20 mouse cellular contexts compared by ENCODE assay signal in genomic region chr2:135890083-135890482, GRCm38 (mm10).
DNase-seq lines count a peak whose midpoint lies in the region; ATAC-seq and TF ChIP-seq lines count a peak whose summit lies in the region.
"Had no signal": no experiment of that assay in that cellular context is flagged by ENCODE, and none has a peak within 500 bp of the region (broad histone marks: within the 10 kb centered on the region; RNA-seq: fewer than 3 reads in every experiment).

No protein-coding gene starts in this region.

- ATAC-seq in kidney, postnatal 0 days (replicated peaks; ENCODE audit: low FRiP score, low read depth) = no peak
- ATAC-seq in kidney, embryonic 16.5 days (ENCODE audit: low FRiP score, low TSS enrichment) = no peak
- ATAC-seq in stomach, postnatal 0 days (ENCODE audit: low FRiP score, low TSS enrichment) = no peak
- ATAC-seq: forebrain, embryonic 16.5 days had no signal

- TF ChIP-seq CTCF in kidney, postnatal 0 days (IDR thresholded peaks at IDR 0.05; ENCODE audit: low read depth) = peak; percentile 46; the same call in 1 of the 2 replicates
- TF ChIP-seq CTCF in testis, adult 2 months (IDR thresholded peaks at IDR 0.05; ENCODE audit: control insufficient read depth, insufficient read depth, insufficient replicate concordance, low read depth, low read length) = peak; percentile 42; the same call in 1 of the 2 replicates
- TF ChIP-seq CTCF in brain, embryonic 14.5 days (IDR thresholded peaks at IDR 0.05; ENCODE audit: borderline replicate concordance, extremely low read depth, insufficient read depth, insufficient read length) = 0 out of 2 replicates have a peak, but pooled peaks have one; percentile 9
- peak; percentile 50 for TF ChIP-seq CTCF in stomach, postnatal 0 days (IDR thresholded peaks at IDR 0.05; ENCODE audit: low read depth)

- H3K9ac ChIP-seq in kidney, postnatal 0 days (ENCODE audit: low read depth, low read length) = no peak overlapping the region
- H3K9ac ChIP-seq in kidney, embryonic 16.5 days (replicated peaks; ENCODE audit: low read length) = no peak overlapping the region
- no peak overlapping the region for H3K9ac ChIP-seq in stomach, postnatal 0 days (ENCODE audit: low read length)
- H3K9ac ChIP-seq: hindbrain, embryonic 12.5 days; kidney, embryonic 15.5 days; lung, embryonic 15.5 days; neural tube, embryonic 13.5 days; stomach, embryonic 15.5 days had no signal

- no peak overlapping the region for H3K27ac ChIP-seq in kidney, postnatal 0 days
- no peak overlapping the region for H3K27ac ChIP-seq in kidney, embryonic 16.5 days (ENCODE audit: low read length)
- H3K27ac ChIP-seq in testis, adult 2 months (ENCODE audit: control insufficient read depth, insufficient read depth, low read depth, low read length) = no peak overlapping the region
- no peak overlapping the region for H3K27ac ChIP-seq in stomach, postnatal 0 days (replicated peaks)
- H3K27ac ChIP-seq: hindbrain, embryonic 12.5 days; kidney, embryonic 15.5 days; limb, embryonic 10.5 days; lung, embryonic 15.5 days; neural tube, embryonic 13.5 days; stomach, embryonic 15.5 days had no signal

- H3K36me3 ChIP-seq in kidney, postnatal 0 days (ENCODE audit: insufficient read depth, low read length) = no peaks in the 10 kb centered on the region
- H3K36me3 ChIP-seq in kidney, embryonic 16.5 days (ENCODE audit: insufficient read depth, low read length) = no peaks in the 10 kb centered on the region
- no peaks in the 10 kb centered on the region for H3K36me3 ChIP-seq in testis, adult 2 months (ENCODE audit: control insufficient read depth, insufficient read depth, low read length)
- H3K36me3 ChIP-seq in stomach, postnatal 0 days (ENCODE audit: control insufficient read depth, insufficient read depth, low read length) = no peaks in the 10 kb centered on the region
- H3K36me3 ChIP-seq: G1E; hindbrain, embryonic 12.5 days; kidney, embryonic 15.5 days; limb, embryonic 10.5 days; lung, embryonic 15.5 days; neural tube, embryonic 13.5 days; stomach, embryonic 15.5 days had no signal

- no peak for TF ChIP-seq POLR2A in testis, adult 2 months (IDR thresholded peaks at IDR 0.05; ENCODE audit: control insufficient read depth, low read depth, low read length)
- no peak for TF ChIP-seq POLR2A in brain, embryonic 14.5 days (IDR thresholded peaks at IDR 0.05; ENCODE audit: borderline replicate concordance, extremely low read depth, insufficient read depth, insufficient read length, poor library complexity, severe bottlenecking)

- DNase-seq in kidney, postnatal 0 days (ENCODE audit: low spot score) = no peak
- no peak for DNase-seq in testis, postnatal 14 days (ENCODE audit: low spot score)
- DNase-seq in brain, embryonic 14.5 days (ENCODE audit: low read depth) = no peak
- DNase-seq in stomach, postnatal 0 days (ENCODE audit: low spot score) = no peak
- DNase-seq in kidney, postnatal 14 days = no peak
- no peak for DNase-seq in urinary bladder, adult 18-20 months (ENCODE audit: low spot score in 2 of 2)
- DNase-seq: cerebellum, adult 9-10 months; embryo, embryonic 11 days; gastrocnemius, postnatal 25 days; midbrain, embryonic 14.5 days had no signal

- no peaks in the 10 kb centered on the region for H3K4me1 ChIP-seq in kidney, postnatal 0 days (replicated peaks; ENCODE audit: insufficient read depth, low read length)
- peaks cover 6% of the 10 kb centered on the region; the same call in 1 of the 2 replicates for H3K4me1 ChIP-seq in kidney, embryonic 16.5 days (ENCODE audit: insufficient read depth, low read length)
- H3K4me1 ChIP-seq in testis, adult 2 months (ENCODE audit: control insufficient read depth, insufficient read depth, low read length) = no peaks in the 10 kb centered on the region; the same call in 1 of the 2 replicates
- H3K4me1 ChIP-seq in stomach, postnatal 0 days (replicated peaks; ENCODE audit: control insufficient read depth, insufficient read depth) = no peaks in the 10 kb centered on the region
- H3K4me1 ChIP-seq: hindbrain, embryonic 12.5 days; limb, embryonic 10.5 days had no signal

- WGBS in kidney, postnatal 0 days = 90% methylated on average over 1 of the region's 1 CpGs
- WGBS in kidney, embryonic 16.5 days = 79% methylated on average over 1 of the region's 1 CpGs
- WGBS in stomach, postnatal 0 days = 88% methylated on average over 1 of the region's 1 CpGs

- H3K4me3 ChIP-seq in kidney, postnatal 0 days (replicated peaks; ENCODE audit: low read depth, low read length) = no peak overlapping the region
- no peak overlapping the region for H3K4me3 ChIP-seq in kidney, embryonic 16.5 days (ENCODE audit: low read length)
- no peak overlapping the region for H3K4me3 ChIP-seq in testis, adult 2 months (ENCODE audit: control insufficient read depth, low read depth, low read length)
- no peak overlapping the region for H3K4me3 ChIP-seq in stomach, postnatal 0 days (ENCODE audit: low read depth, low read length)
- H3K4me3 ChIP-seq: hindbrain, embryonic 12.5 days; kidney, embryonic 15.5 days; limb, embryonic 10.5 days; lung, embryonic 15.5 days; neural tube, embryonic 13.5 days; stomach, embryonic 15.5 days had no signal

- TF ChIP-seq EP300 in stomach, postnatal 0 days (optimal IDR thresholded peaks at IDR 0.05) = no peak

- no peak overlapping the region for H3K4me2 ChIP-seq in kidney, postnatal 0 days (ENCODE audit: low read length)
- no peak overlapping the region for H3K4me2 ChIP-seq in kidney, embryonic 16.5 days (replicated peaks; ENCODE audit: low read depth, low read length)
- no peak overlapping the region for H3K4me2 ChIP-seq in stomach, postnatal 0 days (replicated peaks; ENCODE audit: low read depth)
- H3K4me2 ChIP-seq: hindbrain, embryonic 12.5 days; kidney, embryonic 15.5 days; lung, embryonic 15.5 days; neural tube, embryonic 13.5 days; stomach, embryonic 15.5 days had no signal

- no peaks in the 10 kb centered on the region for H3K9me3 ChIP-seq in kidney, postnatal 0 days (replicated peaks; ENCODE audit: low read length)
- H3K9me3 ChIP-seq in kidney, embryonic 16.5 days (ENCODE audit: low read length) = no peaks in the 10 kb centered on the region
- no peaks in the 10 kb centered on the region for H3K9me3 ChIP-seq in stomach, postnatal 0 days (ENCODE audit: control insufficient read depth, low read length)
- H3K9me3 ChIP-seq: hindbrain, embryonic 12.5 days; kidney, embryonic 15.5 days; limb, embryonic 10.5 days; lung, embryonic 15.5 days; neural tube, embryonic 13.5 days; stomach, embryonic 15.5 days had no signal

- H3K27me3 ChIP-seq in kidney, postnatal 0 days (ENCODE audit: insufficient read depth, low read length) = no peaks in the 10 kb centered on the region
- H3K27me3 ChIP-seq in kidney, embryonic 16.5 days (ENCODE audit: insufficient read depth, low read length) = no peaks in the 10 kb centered on the region
- no peaks in the 10 kb centered on the region for H3K27me3 ChIP-seq in testis, adult 2 months (ENCODE audit: control insufficient read depth, insufficient read depth, low read length)
- no peaks in the 10 kb centered on the region for H3K27me3 ChIP-seq in stomach, postnatal 0 days (ENCODE audit: control insufficient read depth, insufficient read depth, low read length)
- H3K27me3 ChIP-seq: hindbrain, embryonic 12.5 days; kidney, embryonic 15.5 days; lung, embryonic 15.5 days; neural tube, embryonic 13.5 days; stomach, embryonic 15.5 days had no signal
